Mouse (Mus musculus) neural tube, embryonic 15.5 days (tissue): ENCODE results near the gene Ciz1. TPM values are rescaled to one million over a fixed set of nuclear protein-coding genes. Genes with fewer than 3 reads are reported as not detected.
A peak's percentile ranks its signal among the peaks of the same experiment; 100 is the strongest.

Experiments used
- ATAC-seq: fragments of 200-750 bp; cut with Nextera tagmentation; 2 replicates; pipeline ENCODE4 v1.8.0; 2017; ENCODE audit warnings: mild to moderate bottlenecking, moderate TSS enrichment, moderate library complexity; ENCODE audit not compliant: low FRiP score
- H3K27ac ChIP-seq: fragments of 300-500 bp; sonication (generic); replicated peaks from 2 replicates; pipeline ENCODE4 v1.5.1; 2015; ENCODE audit warnings: mild to moderate bottlenecking, inconsistent platforms
- H3K27me3 ChIP-seq: fragments of 300-500 bp; sonication (generic); replicated peaks from 2 replicates; pipeline ENCODE4 v1.6.1; 2015; ENCODE audit warnings: inconsistent platforms
- H3K36me3 ChIP-seq: fragments of 300-500 bp; sonication (generic); 2 replicates; pipeline ENCODE4 v1.6.1; 2015; ENCODE audit warnings: inconsistent platforms
- H3K4me1 ChIP-seq: fragments of 300-500 bp; sonication (generic); 2 replicates; pipeline ENCODE4 v1.6.1; 2015; ENCODE audit warnings: inconsistent platforms
- H3K4me2 ChIP-seq: fragments of 300-500 bp; sonication (generic); 2 replicates; pipeline ENCODE4 v1.6.1; 2015; ENCODE audit warnings: inconsistent platforms, mild to moderate bottlenecking, moderate library complexity
- H3K4me3 ChIP-seq: fragments of 300-500 bp; sonication (generic); replicated peaks from 2 replicates; pipeline ENCODE4 v1.5.1; 2015; ENCODE audit warnings: mild to moderate bottlenecking, inconsistent platforms
- H3K9ac ChIP-seq: fragments of 300-500 bp; sonication (generic); replicated peaks from 2 replicates; pipeline ENCODE4 v1.6.1; 2015; ENCODE audit warnings: mild to moderate bottlenecking, inconsistent platforms
- H3K9me3 ChIP-seq: fragments of 300-500 bp; sonication (generic); replicated peaks from 2 replicates; pipeline ENCODE4 v1.6.1; 2016; ENCODE audit warnings: inconsistent platforms
- WGBS: fragments of 180-500 bp; shearing (Covaris S2); methylation state at CpG from one replicate; pipeline ENCODE4 v1.1.7; 2015; ENCODE audit warnings: mixed read lengths; 5-methylcytosine and 5-hydroxymethylcytosine counted together
- polyA plus RNA-seq: library from polyadenylated mRNA; unstranded; fragments of >200 nt; fragmentation: Nextera tagmentation; extraction: Ambion mirVana; gene quantifications from 2 replicates; pipeline ENCODE4 v1.2.1, GENCODE M21; 2015

Gene Ciz1
- polyA plus RNA-seq, 1 experiment from 2014 or later: 43.8 TPM

GRCm38 (mm10) chr2:32387706-32388490 lies 35.8 kb downstream of the Ciz1 start, which contains the start of gene Lcn2:
TSS of gene Lcn2 (minus strand) at chr2:32388252.
- WGBS: 65% methylated on average over 5 of the region's 5 CpGs
- no peaks in the 10 kb centered on the region for H3K9me3 ChIP-seq
- no peak within 1 kb of the TSS for H3K4me2 ChIP-seq
- peaks cover 8% of the 10 kb centered on the region; the same call in 1 of the 2 replicates for H3K27me3 ChIP-seq
- H3K27ac ChIP-seq: no peak within 1 kb of the TSS
- no peaks in the 10 kb centered on the region for H3K4me1 ChIP-seq
- no peak for ATAC-seq
- no peak within 1 kb of the TSS for H3K4me3 ChIP-seq
- H3K9ac ChIP-seq: no peak within 1 kb of the TSS
- no peaks in the 10 kb centered on the region for H3K36me3 ChIP-seq

GRCm38 (mm10) chr2:32389157-32389556 lies 37.0 kb downstream of the Ciz1 start:
- H3K27me3 ChIP-seq: peaks cover under 1% of the 10 kb centered on the region; the same call in 1 of the 2 replicates
- H3K4me3 ChIP-seq: no peak overlapping the region
- no peaks in the 10 kb centered on the region for H3K4me1 ChIP-seq
- H3K27ac ChIP-seq: no peak overlapping the region
- H3K4me2 ChIP-seq: no peak overlapping the region
- no peaks in the 10 kb centered on the region for H3K9me3 ChIP-seq
- no peak overlapping the region for H3K9ac ChIP-seq
- WGBS: 84% methylated on average over 2 of the region's 2 CpGs
- no peak for ATAC-seq
- no peaks in the 10 kb centered on the region for H3K36me3 ChIP-seq

GRCm38 (mm10) chr2:32390871-32391270 lies 38.7 kb downstream of the Ciz1 start:
- Histone ChIP-seq H3K9me3 (no peaks in the 10 kb centered on the region), H3K4me2 (no peak overlapping the region), H3K27me3 (no peaks in the 10 kb centered on the region), H3K4me1 (peaks cover 7% of the 10 kb centered on the region), H3K4me3 (no peak overlapping the region), H3K27ac (no peak overlapping the region), H3K36me3 (no peaks in the 10 kb centered on the region), H3K9ac (no peak overlapping the region)
- no peak for ATAC-seq
- 77% methylated on average over 8 of the region's 8 CpGs for WGBS

GRCm38 (mm10) chr2:32392063-32392462 lies 39.9 kb downstream of the Ciz1 start:
- H3K9me3 ChIP-seq: no peaks in the 10 kb centered on the region
- H3K9ac ChIP-seq: no peak overlapping the region
- no peaks in the 10 kb centered on the region for H3K27me3 ChIP-seq
- WGBS: 89% methylated on average over 5 of the region's 5 CpGs
- H3K4me3 ChIP-seq: no peak overlapping the region
- ATAC-seq: no peak
- H3K36me3 ChIP-seq: no peaks in the 10 kb centered on the region
- no peak overlapping the region for H3K27ac ChIP-seq
- no peak overlapping the region for H3K4me2 ChIP-seq
- H3K4me1 ChIP-seq: peaks cover 12% of the 10 kb centered on the region

- Histone ChIP-seq H3K27ac (peak overlapping the region; percentile 96), H3K4me3 (peak overlapping the region; percentile 99), H3K9me3 (no peaks in the 10 kb centered on the region), H3K9ac (peak overlapping the region; percentile 91), H3K27me3 (no peaks in the 10 kb centered on the region), H3K4me2 (peak overlapping the region; percentile 95), H3K36me3 (peaks cover under 1% of the 10 kb centered on the region; the same call in 1 of the 2 replicates), H3K4me1 (peaks cover 24% of the 10 kb centered on the region)
- ATAC-seq: no peak
- 4% methylated on average over 8 of the region's 8 CpGs for whole genome bisulfite sequencing
These were observed 42.8 kb downstream of the Ciz1 start for GRCm38 (mm10) chr2:32394973-32395372.

- under 1% methylated on average over 31 of the region's 31 CpGs for WGBS
- H3K4me1 ChIP-seq: peaks cover 24% of the 10 kb centered on the region
- H3K36me3 ChIP-seq: peaks cover 6% of the 10 kb centered on the region
- H3K4me2 ChIP-seq: peak within 1 kb of the TSS; percentile 95
- no peaks in the 10 kb centered on the region for H3K9me3 ChIP-seq
- H3K9ac ChIP-seq: peak within 1 kb of the TSS; percentile 91
- H3K27me3 ChIP-seq: no peaks in the 10 kb centered on the region
- ATAC-seq: peak; percentile 92
- peak within 1 kb of the TSS; percentile 96 for H3K27ac ChIP-seq
- H3K4me3 ChIP-seq: peak within 1 kb of the TSS; percentile 99
These were observed 43.4 kb downstream of the Ciz1 start, which contains the start of gene Ptges2 for GRCm38 (mm10) chr2:32395484-32395945. TSS of gene Ptges2 (plus strand) at chr2:32395896.

GRCm38 (mm10) chr2:32395946-32396621 lies 44.0 kb downstream of the Ciz1 start:
- Histone ChIP-seq H3K4me1 (peaks cover 24% of the 10 kb centered on the region), H3K27ac (peak overlapping the region; percentile 96), H3K36me3 (peaks cover 12% of the 10 kb centered on the region), H3K4me2 (peak overlapping the region; percentile 95), H3K27me3 (no peaks in the 10 kb centered on the region), H3K9ac (peak overlapping the region; percentile 91), H3K4me3 (peak overlapping the region; percentile 99), H3K9me3 (no peaks in the 10 kb centered on the region)
- peak; percentile 95 for ATAC-seq
- under 1% methylated on average over 55 of the region's 59 CpGs for WGBS

GRCm38 (mm10) chr2:32396695-32397094 lies 44.6 kb downstream of the Ciz1 start:
- peak overlapping the region; percentile 91 for H3K9ac ChIP-seq
- ATAC-seq: no peak
- peaks cover 16% of the 10 kb centered on the region for H3K36me3 ChIP-seq
- H3K9me3 ChIP-seq: no peaks in the 10 kb centered on the region
- H3K4me2 ChIP-seq: peak overlapping the region; percentile 95
- H3K27me3 ChIP-seq: no peaks in the 10 kb centered on the region
- under 1% methylated on average over 15 of the region's 15 CpGs for WGBS
- peaks cover 24% of the 10 kb centered on the region for H3K4me1 ChIP-seq
- peak overlapping the region; percentile 99 for H3K4me3 ChIP-seq
- peak overlapping the region; percentile 96 for H3K27ac ChIP-seq

GRCm38 (mm10) chr2:32404663-32405062 lies 52.5 kb downstream of the Ciz1 start:
- no peaks in the 10 kb centered on the region for H3K4me1 ChIP-seq
- no peaks in the 10 kb centered on the region for H3K27me3 ChIP-seq
- H3K9me3 ChIP-seq: no peaks in the 10 kb centered on the region
- 0 out of 2 replicates have a peak overlapping the region, but pooled peaks have one; percentile 5 for H3K27ac ChIP-seq
- no peak overlapping the region for H3K4me2 ChIP-seq
- no peak overlapping the region for H3K9ac ChIP-seq
- no peak overlapping the region for H3K4me3 ChIP-seq
- ATAC-seq: peak; percentile 28; the same call in 1 of the 2 replicates
- peaks cover 28% of the 10 kb centered on the region for H3K36me3 ChIP-seq
- 23% methylated on average over 2 of the region's 2 CpGs for WGBS

- Histone ChIP-seq H3K9me3 (no peaks in the 10 kb centered on the region), H3K4me3 (no peak overlapping the region), H3K27ac (no peak overlapping the region), H3K27me3 (no peaks in the 10 kb centered on the region), H3K36me3 (peaks cover 6% of the 10 kb centered on the region), H3K4me2 (no peak overlapping the region), H3K9ac (no peak overlapping the region), H3K4me1 (no peaks in the 10 kb centered on the region)
- WGBS: 84% methylated on average over 7 of the region's 7 CpGs
- ATAC-seq: no peak
These were observed 55.2 kb downstream of the Ciz1 start for GRCm38 (mm10) chr2:32407144-32407824.
